Mouse (Mus musculus): ENCODE results near the gene R3hdm4.

The R3hdm4 gene

GRCm38 (mm10) chr10:79872862-79873261 lies 48.1 kb downstream of the R3hdm4 start:
- DNase-seq (ENCODE audit: low spot score in 2 of 2), result no peak

DNA sequence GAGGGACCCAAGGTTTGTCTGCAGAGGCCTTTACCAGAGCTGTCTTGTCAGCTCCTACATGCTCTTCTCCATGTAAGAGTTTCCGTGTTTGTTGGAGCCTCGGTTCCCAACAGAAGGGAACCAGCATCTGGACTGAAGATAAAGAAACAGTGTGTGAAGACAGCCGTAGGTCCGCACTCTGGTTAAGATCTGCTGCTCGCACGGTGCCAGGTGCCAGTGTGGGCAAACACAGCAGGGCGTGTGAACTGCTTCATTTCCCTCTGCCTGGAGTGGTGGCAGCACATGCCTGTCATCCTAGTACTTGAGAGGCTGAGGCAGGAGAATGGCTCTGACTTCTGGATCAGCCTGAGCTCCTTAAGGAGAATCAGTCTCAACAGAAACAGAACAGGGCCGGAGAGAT lies 49.2 kb downstream of the R3hdm4 start:
- no peak for DNase-seq (ENCODE audit: low spot score in 2 of 2)

DNA sequence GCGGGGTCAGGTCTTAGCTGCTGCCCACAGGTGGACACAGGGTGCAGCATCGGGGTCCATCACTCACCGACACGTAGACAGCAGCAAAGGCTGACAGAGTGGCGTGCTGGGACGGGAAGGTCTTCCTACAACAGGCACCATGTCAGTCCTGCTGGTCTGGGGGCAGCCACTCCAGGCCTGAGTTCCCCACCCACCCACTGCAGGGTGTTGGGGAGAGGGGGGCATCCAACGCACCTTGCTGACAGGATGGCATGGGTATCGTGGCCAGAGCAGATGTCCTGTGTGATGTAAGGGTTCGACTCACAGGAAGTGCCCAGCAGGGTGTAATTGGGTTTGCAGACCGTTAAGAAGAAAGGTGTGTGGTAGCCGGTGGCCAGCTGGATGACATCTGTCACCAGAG lies 54.4 kb downstream of the R3hdm4 start:
- DNase-seq (ENCODE audit: low spot score in 2 of 2), result no peak

DNA sequence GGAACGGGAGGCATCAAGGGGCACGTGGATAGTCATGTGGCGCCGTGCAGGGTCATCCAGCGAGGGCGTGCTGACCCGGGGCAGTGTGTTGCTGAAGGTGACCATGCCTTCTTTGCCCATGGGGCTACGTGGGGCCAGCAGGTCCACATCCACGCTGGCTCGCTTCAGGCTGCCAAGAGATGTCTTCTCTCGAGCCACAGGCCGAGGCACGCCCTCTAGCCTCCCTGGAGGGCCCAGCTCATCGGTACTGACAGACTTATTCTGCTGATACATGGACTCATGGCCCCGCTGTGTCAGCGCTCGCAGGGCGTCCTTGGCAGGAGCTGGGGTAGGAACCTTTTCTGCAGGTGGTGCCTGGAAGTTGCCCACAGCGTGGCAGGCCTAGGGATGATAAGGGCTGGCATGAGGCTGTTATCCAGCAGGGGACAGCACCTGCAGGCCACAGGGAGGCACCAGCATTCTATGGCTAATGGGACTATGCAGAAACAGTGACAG lies 55.2 kb downstream of the R3hdm4 start:
- DNase-seq (ENCODE audit: low spot score in 2 of 2), result no peak

DNA sequence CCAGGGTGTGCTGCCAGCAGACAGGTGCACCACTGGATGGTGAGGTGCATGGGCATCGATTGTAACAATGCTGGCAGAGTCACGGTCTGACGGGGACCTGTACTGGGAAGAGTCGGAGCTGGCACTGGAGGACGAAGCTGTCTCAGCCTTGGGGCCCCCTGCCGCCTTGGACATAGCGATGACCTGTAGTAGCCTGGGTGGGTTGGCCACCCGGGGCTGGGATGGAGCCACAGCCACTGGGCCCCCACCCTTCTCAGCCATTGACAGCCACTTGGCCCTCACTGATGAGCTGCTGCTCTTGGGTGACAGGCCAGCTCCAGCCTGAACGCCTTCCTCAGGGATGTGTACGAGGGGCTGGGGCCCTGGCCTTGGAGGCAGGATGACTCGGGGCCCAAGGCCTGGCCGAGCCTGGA lies 55.8 kb downstream of the R3hdm4 start:
- DNase-seq (ENCODE audit: low spot score in 2 of 2), result no peak

DNA sequence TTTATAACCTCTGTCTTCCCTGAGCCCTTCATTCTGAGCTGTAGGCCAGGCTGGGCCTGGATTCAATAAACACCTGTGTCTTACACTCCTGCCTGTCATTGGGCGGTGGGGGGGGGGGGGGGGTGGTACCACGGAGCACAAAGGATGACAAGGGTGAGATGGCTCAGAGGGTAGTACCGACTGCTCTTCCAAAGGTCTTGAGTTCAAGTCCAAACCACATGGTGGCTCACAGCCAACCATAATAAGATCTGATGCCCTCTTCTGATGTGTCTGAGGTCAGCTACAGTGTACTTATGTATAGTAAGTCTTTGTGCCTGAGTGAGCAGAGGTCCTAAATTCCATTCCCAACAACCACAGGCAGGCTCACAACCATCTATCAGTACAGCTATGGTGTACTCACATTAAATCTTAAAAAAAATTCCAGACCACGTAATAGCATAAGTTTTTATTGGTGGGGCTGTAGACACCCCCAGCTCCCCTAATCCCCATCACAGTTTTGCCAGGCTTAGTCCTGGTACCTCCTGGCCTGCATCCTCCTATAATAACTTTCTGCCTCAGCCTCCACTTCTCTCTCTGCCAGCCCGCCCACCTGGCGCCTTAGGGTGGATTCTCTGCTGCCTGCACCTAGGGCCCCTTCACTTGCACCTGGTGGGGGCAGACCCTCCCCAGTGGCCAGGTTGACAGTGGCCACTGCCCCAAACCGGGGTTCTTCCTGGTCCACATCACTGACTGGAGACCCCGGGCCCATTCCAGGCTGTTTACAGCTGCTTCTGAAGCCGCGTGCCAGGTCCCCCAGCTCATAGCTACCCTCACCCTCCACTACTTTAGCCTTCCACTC lies 56.4 kb downstream of the R3hdm4 start:
- DNase-seq (ENCODE audit: low spot score in 2 of 2), result no peak

GRCm38 (mm10) chr10:79862925-79863324 lies 58.1 kb downstream of the R3hdm4 start:
- DNase-seq (ENCODE audit: low spot score in 2 of 2), result no peak

DNA sequence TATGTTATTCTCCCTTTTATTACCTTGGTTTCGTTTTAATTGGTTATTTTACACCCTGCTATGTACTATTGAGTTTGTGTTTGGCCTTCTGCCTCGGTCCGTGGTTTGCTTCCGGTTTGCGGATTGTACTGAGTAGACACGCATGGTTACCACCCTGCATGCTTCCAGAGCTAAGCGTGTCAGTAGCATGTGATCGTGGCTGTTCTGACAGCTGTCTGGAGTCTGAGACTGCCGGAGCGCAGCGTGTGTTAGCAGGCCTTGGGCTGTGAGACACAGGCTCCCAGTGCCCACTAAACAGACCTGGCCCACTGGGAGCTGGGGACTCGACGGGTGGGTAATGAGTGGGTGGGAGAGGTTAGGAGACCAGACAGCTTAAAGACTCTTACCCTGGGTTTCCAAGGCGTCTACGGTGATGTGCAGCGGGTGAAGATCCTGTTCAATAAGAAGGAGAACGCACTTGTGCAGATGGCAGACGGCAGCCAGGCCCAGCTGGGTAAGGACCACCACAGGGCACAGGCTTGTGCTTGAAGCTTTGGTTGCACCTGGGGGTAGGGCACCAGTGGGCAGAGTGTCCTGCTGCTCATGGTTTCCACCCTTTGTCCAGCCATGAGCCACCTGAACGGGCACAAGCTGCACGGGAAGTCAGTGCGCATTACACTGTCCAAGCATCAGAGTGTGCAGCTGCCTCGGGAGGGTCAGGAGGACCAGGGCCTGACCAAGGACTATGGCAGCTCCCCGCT lies 58.8 kb downstream of the R3hdm4 start:
- DNase-seq (ENCODE audit: low spot score in 2 of 2), result no peak

- DNase-seq (ENCODE audit: low spot score in 2 of 2), result no peak
Observed at GRCm38 (mm10) chr10:79861230-79862048, 59.6 kb downstream of the R3hdm4 start.

DNA sequence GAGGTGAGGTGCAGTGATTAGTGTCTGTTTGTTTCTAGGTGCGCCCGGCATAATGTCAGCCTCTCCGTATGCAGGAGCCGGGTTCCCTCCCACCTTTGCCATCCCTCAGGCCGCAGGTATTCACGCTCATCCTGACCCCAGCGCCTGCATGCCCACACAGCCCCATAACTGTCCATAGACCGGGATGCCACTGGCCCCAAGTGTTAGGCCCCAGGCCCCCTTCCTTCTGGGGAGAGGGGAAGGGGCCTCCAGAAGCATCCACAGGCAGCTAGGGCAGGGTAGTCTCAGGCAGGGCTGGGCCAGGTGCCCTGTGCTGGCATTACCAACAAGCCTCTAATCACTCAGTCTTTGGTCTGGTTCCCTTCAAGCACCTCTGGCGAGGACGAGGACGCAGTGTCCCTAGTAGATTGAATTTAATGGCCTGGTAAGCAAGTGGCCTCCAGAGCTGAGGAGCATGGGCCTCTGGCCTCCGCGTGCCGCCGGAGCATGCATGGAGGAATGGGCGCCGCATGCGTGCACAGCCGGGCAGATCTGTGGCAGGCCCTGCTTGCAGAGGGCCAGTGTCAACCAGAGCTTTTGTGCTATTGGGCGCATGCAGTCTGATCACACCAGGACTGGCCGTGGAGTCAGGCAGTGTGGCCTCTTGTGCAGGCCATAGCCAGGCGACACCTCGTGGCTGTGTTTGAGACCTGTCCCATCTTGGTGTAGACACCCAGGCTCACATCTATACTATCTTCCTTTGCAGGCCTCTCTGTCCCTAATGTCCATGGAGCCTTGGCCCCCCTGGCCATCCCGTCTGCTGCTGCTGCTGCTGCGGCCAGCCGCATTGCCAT lies 60.7 kb downstream of the R3hdm4 start:
- DNase-seq (ENCODE audit: low spot score in 2 of 2), result no peak

Measured in spleen, postnatal 10 days (tissue).